Mouse (Mus musculus) 3134 (cell line): ENCODE data around the gene Tmprss9.

Experiments
- DNase-seq: peaks from one replicate; pipeline ENCODE4 v3.0.0-alpha.2; 2011; ENCODE audit warnings: low spot score; ENCODE audit not compliant: insufficient read length; ENCODE audit errors: extremely low read depth

The Tmprss9 gene

DNA sequence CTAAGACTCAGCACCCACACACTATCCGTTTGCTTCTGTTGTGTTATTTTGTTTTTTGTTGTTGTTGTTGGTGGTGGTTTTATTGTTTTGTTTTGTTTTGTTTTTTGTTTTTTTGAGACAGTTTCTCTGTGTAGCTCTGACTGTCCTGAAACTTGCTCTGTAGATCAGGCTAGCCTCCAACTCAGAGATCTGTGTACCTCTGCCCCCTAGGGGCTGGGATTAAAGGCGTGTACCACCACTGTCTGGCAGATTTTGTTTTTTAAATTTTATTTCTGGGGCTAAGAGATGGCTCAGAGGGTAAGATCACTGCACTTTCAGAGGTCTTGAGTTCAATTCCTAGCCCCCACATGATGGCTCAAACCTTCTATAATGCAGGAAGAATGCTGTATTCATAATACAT, 9.3 kb downstream of the Tmprss9 start:
- DNase-seq: no peak

DNA sequence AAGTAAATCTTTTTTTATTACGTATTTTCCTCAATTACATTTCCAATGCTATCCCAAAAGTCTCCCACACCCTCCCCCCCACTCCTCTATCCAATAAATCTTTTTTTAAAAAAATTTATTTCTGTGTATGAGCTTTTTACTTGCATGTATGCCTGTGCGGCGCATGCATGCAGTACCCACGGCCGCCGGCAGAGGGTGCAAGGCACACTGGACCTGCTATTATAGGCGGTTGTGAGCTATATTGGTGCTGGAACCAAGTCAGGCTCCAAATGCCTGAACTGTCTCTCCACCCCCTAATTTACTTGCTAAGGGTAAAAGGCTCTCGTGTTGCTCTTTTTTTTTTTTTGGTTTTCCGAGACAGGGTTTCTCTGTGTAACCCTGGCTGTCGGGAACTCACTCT, 9.7 kb downstream of the Tmprss9 start:
- peak; percentile 81 for DNase-seq

DNA sequence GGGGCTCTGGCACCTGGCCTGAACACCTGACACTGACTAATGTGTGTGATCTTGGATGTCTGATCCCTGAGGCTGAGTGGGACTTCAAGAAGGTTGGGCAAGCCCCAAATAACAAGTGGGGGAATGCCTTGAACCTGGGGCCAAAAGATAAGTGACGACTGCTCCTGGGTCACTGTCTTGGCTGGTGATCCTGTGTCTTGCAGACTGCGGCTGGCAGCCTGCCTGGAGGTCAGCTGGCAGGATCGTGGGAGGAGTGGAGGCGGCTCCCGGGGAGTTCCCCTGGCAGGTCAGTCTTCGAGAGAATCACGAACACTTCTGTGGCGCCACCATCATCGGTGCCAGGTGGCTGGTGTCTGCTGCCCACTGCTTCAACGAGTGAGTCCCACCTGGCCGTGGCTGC, 15.5 kb downstream of the Tmprss9 start:
- DNase-seq: peak; percentile 68

DNA sequence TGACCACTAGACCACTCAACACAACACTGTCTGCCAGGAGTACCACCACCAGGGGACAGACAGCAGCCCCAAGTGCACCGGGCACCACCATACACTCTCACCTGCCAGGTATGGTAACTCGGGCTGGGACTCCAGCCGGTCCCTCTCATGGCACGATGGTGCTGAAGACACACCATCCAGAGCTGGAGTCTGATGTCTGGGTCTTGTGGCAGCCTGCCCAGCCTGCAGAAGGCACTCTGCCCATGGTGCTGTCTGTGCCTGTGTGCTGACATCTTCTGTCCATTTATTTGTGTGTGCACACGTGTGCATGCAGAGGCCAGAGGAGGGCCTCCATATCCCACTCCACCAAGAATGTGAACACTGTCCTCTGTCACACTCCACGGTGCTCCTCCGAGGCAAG, 23.5 kb downstream of the Tmprss9 start:
- DNase-seq: no peak

DNA sequence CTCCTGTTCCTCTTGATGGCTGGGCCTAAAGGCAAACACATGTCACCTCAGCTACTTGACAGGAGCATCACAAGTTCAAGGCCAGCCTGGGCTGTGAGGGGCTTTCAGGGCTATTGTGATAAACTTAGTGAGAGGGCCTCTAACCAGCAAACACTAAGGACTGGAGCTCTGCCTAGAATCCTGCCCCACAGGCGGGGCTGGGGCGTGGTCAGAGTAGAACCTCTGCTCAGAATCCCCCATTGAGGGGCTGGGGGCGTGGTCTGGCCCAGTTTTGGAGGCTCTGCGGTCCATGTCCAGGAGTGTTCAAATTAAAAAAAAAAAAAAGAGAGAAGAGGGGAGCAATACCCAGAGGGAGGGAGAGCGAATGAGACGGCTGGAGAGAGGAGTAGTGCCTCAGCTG, 24.0 kb downstream of the Tmprss9 start:
- no peak for DNase-seq

DNA sequence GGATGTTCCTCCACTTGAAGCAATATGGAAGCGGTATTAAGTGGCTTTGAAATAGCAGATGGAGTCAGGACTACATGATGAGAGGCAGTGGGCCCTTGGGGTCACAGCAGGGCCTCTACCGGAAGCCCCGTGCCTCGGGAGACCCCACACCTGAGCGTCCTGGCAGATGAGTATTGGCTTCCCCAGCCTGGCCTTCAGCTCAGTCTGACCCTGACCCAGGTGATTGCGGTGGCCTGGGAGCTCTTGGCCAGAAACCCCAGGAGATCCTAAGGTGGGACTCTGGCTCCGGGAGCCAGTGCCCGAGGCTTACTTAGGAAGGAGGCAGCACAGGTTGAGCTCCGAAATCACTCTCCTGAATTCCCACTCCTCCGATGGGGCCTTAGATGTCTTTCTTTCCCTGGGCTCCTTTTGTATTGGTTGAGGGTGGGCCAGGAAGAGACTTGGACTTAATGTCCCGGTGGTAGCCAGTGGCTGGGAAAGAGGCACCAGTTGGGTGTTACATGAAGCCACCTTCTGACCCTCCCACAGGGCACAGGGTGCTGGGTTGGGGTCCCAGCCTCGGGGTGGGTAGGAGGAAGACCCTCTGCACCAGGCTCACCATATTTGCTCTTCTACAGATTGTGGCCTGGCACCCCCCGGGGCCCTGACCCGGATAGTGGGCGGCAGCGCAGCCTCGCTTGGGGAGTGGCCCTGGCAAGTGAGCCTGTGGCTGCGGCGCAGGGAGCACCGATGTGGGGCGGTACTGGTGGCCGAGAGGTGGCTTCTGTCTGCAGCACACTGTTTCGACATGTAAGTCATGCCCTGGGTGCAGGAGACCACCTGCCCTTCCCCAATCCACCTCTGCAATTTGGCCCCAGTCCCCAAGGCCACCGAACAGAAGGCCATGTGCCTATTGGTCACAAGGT, 25.2 kb downstream of the Tmprss9 start:
- no peak for DNase-seq

DNA sequence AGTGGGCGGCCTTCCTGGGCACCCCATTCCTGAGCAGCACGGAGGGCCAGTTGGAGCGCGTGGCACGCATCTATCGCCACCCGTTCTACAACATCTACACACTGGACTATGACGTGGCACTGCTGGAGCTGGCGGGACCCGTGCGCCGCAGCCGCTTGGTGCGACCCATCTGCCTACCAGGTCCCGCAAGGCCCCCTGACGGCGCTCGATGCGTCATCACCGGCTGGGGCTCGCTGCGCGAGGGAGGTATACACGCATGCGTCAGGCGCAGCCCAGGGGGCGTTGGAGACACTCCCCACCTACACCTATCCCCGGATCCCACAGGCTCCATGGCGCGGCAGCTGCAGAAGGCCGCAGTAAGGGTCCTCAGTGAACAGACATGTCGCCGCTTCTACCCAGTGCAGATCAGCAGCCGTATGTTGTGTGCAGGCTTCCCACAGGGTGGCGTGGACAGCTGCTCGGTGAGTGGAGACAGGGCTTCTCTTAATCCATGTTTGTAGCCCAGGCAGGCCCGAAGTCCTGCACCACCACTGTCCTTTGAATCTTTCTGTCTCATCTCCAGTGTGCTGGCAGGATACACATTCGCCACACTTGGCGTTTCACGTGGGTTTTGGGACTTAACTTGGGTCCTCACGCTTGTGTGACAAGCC, 26.3 kb downstream of the Tmprss9 start:
- no peak for DNase-seq

DNA sequence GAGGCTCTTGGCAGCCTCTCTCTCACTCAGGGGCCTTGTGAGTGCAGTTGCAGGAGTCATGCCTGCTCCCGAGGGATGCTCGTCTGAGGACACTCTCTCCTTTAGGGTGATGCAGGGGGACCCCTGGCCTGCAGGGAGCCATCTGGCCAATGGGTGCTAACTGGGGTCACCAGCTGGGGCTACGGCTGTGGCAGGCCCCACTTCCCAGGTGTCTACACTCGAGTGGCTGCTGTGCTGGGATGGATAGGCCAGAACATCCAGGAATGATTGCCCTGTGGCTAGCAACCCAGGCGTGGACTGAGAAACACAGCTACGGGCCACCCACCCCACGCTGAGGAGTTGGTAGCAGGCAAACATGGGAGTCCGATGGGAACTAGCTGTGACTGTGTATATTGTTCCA, 27.4 kb downstream of the Tmprss9 start:
- DNase-seq: no peak

DNA sequence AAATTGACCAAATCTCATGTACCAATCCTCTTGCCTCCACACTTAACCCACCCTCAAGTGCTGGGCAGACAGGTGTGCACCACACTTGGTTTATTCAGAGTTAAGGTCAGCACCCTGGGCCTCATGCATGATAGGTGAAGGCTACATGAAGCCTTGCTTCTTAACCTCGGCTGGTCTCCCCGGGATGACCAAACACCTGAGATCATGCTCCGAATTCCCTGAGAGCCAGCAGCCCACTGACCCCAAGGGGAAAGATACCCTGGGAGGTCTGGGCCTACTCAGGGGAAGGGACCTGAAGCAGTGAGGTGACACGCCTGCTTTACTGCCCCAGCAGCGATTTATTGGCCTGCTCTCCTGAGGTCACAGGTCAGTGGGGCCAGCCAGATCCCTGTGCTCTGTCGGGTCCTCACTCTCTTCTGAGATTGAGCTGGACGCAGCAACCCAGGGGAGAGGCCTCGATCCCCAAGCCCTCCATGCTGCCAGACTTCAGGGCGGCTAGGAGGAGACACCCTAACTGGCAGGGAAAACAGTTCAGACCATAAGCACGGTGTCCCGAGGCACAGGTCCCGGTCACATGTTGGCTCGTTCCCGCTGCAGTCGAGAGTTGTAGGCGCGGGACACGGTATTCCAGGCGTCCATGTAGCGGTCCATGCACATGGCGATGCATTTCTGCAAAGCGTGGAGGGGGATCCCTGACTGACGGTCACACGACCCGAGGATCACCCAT, 28.1 kb downstream of the Tmprss9 start:
- DNase-seq: no peak

DNA sequence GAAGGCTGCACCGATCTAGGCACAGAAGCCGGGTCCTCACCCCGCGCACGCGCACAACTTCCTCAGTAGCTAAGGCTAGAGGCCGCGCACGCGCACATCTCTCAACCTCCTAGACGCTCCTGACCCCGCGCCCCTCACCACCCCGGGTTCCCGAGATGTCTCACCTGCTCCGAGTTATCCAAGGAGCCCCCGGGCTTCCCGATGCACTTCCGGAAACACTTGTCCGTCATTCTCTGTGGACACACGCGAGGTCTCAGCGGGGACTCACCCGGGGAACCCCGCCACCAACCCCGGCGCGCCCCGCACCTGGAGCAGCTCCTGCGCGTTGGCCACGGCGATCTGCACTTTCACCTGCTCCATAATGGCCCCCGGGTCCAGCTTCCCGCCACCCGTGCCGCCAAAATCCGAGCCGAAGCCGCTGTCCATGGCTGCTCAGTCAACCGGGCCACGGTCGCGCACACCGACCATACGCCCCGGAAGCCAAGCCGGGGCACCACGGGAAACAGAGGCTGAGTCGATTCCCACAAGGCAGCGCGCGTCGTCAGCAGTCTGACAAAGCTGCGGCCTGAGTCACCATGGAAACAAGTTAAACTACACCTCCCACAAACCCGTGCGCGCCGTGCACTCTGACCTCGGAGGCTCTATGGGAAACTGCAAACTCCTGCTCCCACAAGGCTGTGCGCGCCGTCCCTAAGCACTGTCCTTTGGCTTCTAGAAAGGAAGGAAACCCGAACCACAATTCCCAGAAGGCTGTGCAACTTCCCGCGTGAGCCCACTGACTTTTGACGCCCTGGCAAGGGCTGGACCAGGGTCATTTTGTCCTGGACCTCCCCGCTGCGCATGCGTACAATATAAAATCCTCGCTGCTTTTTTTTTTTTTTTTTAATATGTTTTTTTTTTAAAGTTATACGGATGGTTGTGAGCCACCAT, 28.9 kb downstream of the Tmprss9 start, which contains the start of gene Timm13:
Gene Timm13, minus strand, starts transcription at position 652 of the 930 bp plus-strand sequence.
- DNase-seq: peak; percentile 97

DNA sequence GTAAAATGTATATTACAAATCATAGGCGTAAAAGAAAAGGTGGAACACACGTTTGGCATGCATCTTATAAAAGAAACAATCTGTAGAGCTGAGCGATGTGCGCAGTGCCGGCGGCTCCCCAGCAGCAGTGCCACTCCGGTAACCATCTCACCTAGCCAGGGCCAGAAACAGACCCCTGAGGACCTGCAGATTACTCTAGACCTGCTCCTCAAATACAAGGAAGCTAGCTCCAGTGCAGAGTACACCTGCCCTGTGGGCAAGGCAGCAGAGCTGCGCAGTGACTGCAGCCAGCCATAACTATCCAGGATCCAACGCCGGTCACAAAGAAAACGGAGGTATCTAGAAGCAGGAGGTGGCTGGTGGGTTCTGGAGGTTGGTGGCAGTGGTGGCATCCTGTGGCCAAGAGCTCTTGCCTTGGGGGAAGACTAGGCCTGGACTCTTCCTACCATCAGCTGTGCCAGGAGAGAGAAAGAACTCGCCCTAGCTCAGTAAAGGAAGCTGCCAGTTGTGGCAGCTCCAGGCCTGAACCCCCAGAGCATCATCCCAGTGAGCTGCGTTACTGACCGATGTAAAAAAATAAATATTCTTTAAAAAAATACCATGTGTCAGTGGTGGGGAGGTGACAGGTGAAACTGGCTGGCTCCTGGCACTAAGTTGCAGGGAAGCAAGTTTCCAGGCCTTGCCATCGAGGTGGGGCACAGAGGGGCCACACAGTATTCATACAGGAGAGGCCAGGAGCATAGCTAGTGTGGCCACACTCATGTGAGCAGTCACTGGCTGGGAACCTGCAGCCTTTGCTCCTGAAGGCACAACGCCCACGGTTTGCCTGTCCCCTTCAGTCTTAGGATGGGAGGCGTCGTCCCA, 30.0 kb downstream of the Tmprss9 start:
- DNase-seq: no peak

DNA sequence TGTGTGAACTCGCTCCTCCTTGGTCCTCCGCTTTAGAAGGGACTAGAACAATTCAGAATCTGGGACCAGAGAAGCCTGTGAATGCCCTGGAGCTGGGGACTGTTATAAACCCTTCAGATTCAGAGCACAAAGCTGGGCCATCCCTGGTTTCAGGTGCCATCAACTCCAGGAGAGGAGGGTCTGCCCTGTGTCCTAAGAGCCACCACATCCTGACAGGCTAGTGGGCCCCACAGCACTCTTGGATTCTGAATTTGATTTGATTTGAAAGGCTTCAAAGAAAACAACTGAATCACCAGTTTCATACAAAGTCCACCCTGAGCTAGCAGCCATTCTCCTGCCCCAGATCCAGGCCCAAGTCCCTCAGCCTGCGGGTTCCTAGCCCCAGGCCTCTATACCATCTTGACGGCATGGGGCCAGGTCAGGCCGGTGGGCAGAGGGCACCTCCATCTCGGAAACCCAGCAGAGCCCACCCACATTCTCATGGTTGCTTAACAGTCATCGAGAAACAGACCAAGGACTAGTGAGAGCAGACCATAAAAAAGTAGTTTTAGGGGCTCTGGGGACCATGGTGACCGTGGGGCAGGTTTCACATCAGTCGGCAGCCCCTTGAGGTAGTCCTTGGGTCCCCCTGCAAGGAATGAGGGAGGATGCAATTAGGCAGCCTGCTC, 30.8 kb downstream of the Tmprss9 start:
- no peak for DNase-seq

DNA sequence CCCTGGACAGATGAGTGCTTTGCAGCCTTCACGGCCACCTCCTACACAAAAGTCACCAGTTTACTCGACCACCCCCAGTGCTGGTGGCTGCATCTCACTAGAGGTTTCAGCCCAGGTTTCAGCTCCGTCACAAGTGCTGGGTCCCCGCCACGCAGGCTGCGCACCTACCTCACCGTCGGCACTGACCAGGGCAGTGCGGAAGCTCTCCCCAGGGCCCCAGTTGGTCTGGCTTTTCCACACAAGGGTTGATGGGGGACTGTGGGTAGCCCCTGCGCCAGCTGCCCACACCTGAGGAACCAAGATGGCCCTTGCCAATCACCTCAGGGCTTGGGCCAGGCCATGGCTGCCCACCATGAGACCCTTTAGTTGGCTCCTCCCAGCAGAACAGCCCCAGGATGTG, 31.6 kb downstream of the Tmprss9 start:
- DNase-seq: no peak

DNA sequence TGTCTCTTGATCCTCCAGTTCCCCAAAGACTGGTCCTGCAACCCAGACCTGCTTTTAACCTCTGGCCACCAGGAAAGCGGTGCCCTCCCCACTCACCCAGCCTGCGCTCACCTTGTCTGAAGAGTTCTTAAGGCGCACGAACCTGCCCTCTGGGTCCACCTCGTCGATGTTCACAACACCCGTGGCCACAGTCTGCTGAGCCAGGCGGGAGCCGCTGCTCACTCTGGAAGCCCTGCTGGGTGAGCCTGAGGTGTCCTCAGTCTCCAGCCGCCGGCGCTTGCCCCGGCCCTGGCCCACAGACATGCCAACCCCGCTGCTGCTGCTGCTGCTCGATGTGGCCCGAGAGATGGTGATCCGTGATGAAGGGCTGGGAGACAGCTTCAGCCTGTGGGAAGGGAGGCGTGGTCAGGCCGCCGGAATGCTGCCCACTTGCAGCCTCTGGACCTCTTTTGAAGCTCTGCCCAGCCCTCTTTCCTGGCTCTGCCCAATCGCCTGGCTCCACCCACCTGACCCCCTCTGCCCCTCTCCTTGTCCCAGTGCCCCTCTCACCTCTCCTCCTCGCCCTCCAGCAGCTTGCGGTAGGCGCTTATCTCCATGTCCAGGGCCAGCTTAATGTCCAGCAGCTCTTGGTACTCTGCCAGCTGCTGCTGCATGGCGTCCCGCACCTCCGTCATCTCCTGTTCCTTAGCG, 32.5 kb downstream of the Tmprss9 start:
- DNase-seq: no peak

DNA sequence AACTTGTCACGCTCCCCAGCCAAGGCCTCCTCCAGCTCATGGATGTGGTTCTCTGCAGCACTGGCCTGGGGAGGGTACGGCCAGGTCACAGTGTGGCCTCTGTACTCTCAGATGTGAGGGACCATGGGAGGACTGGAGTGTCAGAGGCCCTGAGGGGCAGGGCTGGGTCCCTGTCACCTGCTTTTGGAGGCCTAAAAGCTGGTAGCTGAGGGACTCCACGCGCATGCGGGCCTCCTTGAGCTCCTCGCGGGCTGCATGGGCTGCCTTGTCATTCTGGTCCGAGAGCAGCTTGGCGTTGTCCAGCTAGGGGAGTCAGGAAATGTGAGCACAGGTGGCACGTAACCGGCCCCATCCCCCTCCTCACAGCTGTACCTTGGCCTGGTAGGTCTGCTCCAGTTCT, 33.1 kb downstream of the Tmprss9 start:
- DNase-seq: no peak

DNA sequence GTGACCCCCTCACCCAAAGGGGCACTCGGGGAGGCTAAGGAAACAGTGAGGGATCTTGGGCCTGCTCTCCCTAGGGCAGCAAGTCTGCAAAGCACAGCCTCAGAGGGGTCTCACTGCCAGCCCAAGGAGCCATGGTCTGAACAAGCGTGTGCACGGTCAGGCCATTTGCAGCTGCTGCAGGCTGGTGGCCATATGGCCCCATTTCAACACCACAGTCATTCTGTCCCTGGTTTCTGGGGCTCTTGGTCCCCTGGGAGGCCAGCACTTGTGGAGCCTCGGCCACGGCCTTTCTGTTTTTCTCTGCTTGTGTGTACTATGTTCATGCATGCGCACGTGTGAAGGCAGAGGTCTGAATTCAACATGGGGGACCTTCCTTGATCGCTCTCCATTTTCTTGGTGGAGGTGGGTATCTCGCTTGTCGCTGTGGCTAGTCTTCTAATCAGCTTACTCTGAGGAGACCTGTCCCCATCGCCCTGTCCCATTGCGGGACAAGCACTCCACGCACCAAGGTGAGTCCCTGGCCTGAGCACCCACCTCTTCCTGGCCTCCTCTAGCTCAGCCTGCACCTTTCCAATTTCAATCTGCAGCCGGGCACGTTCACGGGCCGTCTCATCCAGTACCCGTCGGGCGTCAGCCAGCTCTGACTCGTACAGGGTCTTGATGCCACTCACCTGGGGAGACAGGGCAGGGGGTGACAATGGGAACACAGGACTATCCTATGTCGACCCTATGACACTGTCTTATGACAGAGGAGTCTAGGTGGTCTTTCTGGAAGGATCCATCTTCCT, 37.9 kb downstream of the Tmprss9 start:
- DNase-seq: no peak

DNA sequence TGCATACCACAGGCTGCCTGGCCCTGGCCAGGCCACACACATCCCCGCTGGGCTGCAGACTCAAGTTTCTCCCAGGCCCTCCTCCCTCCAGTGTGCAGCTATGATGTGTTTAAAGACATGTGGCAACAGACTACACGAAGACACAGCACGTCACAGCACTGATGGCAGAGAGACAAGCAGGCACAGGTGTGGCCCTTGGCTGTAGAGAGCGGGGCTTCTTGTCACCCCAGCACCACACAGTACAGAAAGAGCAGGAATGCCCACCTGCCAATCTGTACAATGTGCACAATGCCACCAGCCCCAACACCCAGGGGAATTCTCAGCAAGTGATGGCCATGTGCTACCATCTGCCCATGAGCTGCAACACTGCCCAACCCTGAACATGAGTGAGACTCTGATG, 39.7 kb downstream of the Tmprss9 start:
- no peak for DNase-seq

DNA sequence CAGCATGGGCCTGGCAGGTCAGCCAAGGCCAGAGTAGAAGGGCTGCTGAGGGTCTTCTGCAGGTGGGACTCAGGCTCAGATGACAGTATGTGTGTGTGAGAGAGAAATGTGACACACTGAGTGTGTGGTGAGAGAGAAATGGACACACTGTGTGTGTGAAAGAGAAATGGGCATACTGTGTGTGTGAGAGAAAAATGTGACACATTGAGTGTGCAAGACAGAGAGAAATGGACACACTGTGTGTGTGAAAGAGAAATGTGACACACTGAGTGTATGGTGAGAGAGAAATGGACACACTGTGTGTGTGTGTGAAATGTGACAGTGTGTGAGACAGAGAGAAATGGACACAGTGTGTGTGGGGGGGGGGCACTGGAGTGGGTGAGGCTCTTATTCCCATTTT, 40.2 kb downstream of the Tmprss9 start:
- DNase-seq: no peak
